21 mouse cellular contexts compared by ENCODE assay signal in genomic region chr3:50689375-50689774, GRCm38 (mm10).
"Had no signal": no experiment of that assay in that cellular context is flagged by ENCODE, and none has a peak within 500 bp of the region (broad histone marks: within the 10 kb centered on the region; RNA-seq: fewer than 3 reads in every experiment).

No protein-coding gene starts in this region.

- H3K36me3 ChIP-seq: kidney, embryonic 15.5 days; limb, embryonic 10.5 days; limb, embryonic 13.5 days; liver, embryonic 12.5 days; liver, embryonic 15.5 days; lung, embryonic 15.5 days; midbrain, embryonic 12.5 days; neural tube, embryonic 13.5 days had no signal

- DNase-seq: kidney, adult 2 months; kidney, postnatal 10 days; kidney, postnatal 36 days; liver; lung, adult 18-20 months; lung, postnatal 10 days; lung, postnatal 36 days; right cerebral cortex, adult 18-20 months; right cerebral cortex, postnatal 14 days; right cerebral cortex, postnatal 4 days had no signal

- H3K27ac ChIP-seq: kidney, embryonic 15.5 days; limb, embryonic 10.5 days; limb, embryonic 13.5 days; liver, embryonic 12.5 days; liver, embryonic 15.5 days; lung, embryonic 15.5 days; midbrain, embryonic 12.5 days; neural tube, embryonic 13.5 days had no signal

- H3K4me2 ChIP-seq: kidney, embryonic 15.5 days; limb, embryonic 13.5 days; liver, embryonic 12.5 days; liver, embryonic 15.5 days; lung, embryonic 15.5 days; midbrain, embryonic 12.5 days; neural tube, embryonic 13.5 days had no signal

- H3K4me1 ChIP-seq: kidney, embryonic 15.5 days; liver, embryonic 12.5 days; liver, embryonic 15.5 days; lung, embryonic 15.5 days; neural tube, embryonic 13.5 days had no signal

- ATAC-seq: intestine, postnatal 0 days; liver, embryonic 12.5 days; midbrain, embryonic 16.5 days had no signal

- H3K9ac ChIP-seq: kidney, embryonic 15.5 days; limb, embryonic 13.5 days; liver, embryonic 12.5 days; liver, embryonic 15.5 days; lung, embryonic 15.5 days; midbrain, embryonic 12.5 days; neural tube, embryonic 13.5 days had no signal

- H3K27me3 ChIP-seq: kidney, embryonic 15.5 days; limb, embryonic 13.5 days; liver, embryonic 12.5 days; liver, embryonic 15.5 days; lung, embryonic 15.5 days; neural tube, embryonic 13.5 days had no signal

- H3K9me3 ChIP-seq: kidney, embryonic 15.5 days; limb, embryonic 10.5 days; limb, embryonic 13.5 days; liver, embryonic 12.5 days; liver, embryonic 15.5 days; lung, embryonic 15.5 days; midbrain, embryonic 12.5 days; neural tube, embryonic 13.5 days had no signal

- H3K4me3 ChIP-seq: kidney, embryonic 15.5 days; limb, embryonic 10.5 days; limb, embryonic 13.5 days; liver, embryonic 12.5 days; liver, embryonic 15.5 days; lung, embryonic 15.5 days; midbrain, embryonic 12.5 days; myocyte; neural tube, embryonic 13.5 days had no signal
